Mouse (Mus musculus) cerebellum, adult 9-11 months (tissue): ENCODE measurements around the gene 1700092M07Rik.
A peak's percentile ranks its signal among the peaks of the same experiment; 100 is the strongest.
"Not testable (repeated sequence)": the region's sequence is repeated elsewhere in the genome, so short reads cannot be mapped to it uniquely, and the experiment has no call there.

ENCODE experiments used
- DNase-seq: peaks from one replicate; pipeline ENCODE4 v3.0.0; 2022

1700092M07Rik gene

DNA sequence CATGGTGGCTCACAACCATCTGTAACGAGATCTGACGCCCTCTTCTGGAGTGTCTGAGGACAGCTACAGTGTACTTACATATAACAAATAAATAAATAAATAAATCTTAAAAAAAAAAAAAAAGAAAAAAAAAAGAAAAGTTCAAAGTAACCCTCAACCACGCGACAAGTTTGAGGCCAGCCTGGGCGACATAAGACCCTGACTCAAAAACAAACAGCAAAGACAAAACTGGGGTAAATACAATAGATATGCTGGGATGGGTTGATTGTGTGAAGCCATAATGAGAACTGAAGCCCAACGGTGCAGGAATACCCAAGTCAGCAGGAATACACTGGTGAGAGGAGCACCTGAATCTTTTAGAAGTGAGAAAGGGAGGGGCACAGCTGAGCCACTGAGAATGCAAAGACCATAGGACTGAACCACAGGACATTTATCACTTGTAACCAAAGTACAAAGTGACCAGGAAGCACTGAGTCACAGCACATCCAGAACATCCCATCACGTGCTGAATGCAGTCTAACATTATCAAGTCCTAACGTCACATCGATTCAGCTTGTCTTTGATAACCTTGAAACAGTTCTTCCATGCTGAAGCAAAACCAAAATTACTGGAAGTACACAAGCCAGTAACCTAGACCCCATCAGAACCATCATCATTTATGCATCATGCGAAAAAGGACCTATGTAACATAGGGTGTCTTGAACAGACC lies 23.6 kb upstream of the 1700092M07Rik start:
- no peak for DNase-seq

- DNase-seq: peak; percentile 56
Observed at GRCm38 (mm10) chr19:8718357-8718756, 22.2 kb upstream of the 1700092M07Rik start.

GRCm38 (mm10) chr19:8719037-8719436 lies 21.5 kb upstream of the 1700092M07Rik start:
- not testable (repeated sequence) for DNase-seq

GRCm38 (mm10) chr19:8721378-8721777 lies 19.1 kb upstream of the 1700092M07Rik start:
- DNase-seq: no peak

GRCm38 (mm10) chr19:8722021-8722420 lies 18.5 kb upstream of the 1700092M07Rik start:
- peak; percentile 55 for DNase-seq

DNA sequence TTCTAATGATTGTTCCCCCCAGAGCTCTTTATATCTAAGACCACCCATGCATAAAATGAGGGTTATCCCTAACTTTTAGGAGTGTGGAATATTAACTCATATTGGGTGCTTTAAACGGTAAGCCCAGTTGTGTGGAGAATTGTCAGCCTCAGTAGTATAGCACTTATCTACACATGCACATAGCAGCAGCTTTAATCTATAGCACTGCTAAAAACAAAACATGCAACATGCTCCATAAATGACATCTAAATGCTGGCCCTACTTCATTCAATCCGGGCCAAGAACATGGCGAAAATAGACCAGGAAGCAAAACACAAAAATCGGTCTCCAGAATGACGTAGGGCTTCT lies 18.0 kb upstream of the 1700092M07Rik start:
- no peak for DNase-seq

- peak; percentile 99 for DNase-seq
Observed at GRCm38 (mm10) chr19:8722907-8723573, 17.5 kb upstream of the 1700092M07Rik start, which contains the start of gene Slc3a2. TSS of gene Slc3a2 (minus strand) at chr19:8723369.

DNA sequence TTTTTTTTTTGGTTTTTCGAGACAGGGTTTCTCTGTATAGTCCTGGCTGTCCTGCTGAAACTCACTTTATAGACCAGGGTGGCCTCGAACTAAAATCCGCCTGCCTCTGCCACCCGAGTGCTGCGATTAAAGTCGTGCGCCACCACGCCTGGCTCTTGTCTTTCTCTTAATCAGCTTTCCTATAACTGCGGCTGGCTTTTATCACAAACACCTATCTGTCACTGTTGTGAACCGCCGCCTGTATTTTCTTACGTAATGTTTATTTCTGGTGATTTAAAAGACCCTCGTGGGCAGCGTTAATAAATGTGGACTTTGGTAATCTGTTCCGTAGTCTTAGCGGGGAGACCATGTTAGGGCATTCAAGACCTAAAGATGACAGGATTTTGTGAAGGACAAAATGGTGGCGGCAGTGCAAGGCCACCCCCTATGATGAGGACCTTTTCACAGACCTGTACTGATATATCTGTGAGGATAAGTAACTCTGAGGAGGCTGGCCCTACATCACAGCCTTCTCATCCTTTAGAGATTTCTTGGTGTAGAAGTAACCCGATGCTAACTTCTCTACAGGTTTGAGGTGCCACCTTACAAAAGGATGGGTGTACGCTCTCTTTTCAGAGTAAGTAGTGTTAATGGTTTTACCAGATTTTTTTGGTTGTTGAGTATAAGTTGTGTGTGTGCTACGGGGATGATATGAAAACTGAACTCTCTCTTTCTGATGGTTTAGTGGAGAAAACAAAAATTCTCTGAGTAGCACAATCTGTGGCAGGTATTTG lies 16.8 kb upstream of the 1700092M07Rik start:
- no peak for DNase-seq

- DNase-seq: no peak
Observed at GRCm38 (mm10) chr19:8724392-8724791, 16.1 kb upstream of the 1700092M07Rik start.

DNA sequence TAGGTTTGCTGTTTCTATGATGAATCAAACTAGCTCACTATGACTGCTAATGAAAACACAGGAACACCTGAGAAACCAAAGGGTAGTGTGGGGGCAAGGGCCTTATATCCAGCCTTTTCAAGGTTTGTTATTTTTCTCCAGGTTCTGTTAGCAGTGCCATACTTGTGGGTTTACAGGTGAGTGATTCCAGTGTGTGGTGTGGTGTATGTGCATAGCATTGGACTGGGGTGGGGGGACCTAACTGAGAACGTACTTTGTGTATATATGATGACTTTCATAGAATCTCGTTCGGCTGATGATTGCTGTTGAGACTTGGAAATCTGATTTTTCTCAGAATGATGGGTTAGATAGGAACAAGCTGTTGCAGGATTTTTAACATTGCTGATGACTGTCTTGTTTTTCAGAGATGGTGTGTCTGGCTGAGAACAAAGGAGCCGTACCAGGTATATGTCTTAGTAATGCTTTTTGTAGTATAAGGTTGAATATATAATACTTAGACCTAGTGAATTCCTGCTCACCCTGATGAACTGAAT lies 15.4 kb upstream of the 1700092M07Rik start:
- DNase-seq: no peak

DNA sequence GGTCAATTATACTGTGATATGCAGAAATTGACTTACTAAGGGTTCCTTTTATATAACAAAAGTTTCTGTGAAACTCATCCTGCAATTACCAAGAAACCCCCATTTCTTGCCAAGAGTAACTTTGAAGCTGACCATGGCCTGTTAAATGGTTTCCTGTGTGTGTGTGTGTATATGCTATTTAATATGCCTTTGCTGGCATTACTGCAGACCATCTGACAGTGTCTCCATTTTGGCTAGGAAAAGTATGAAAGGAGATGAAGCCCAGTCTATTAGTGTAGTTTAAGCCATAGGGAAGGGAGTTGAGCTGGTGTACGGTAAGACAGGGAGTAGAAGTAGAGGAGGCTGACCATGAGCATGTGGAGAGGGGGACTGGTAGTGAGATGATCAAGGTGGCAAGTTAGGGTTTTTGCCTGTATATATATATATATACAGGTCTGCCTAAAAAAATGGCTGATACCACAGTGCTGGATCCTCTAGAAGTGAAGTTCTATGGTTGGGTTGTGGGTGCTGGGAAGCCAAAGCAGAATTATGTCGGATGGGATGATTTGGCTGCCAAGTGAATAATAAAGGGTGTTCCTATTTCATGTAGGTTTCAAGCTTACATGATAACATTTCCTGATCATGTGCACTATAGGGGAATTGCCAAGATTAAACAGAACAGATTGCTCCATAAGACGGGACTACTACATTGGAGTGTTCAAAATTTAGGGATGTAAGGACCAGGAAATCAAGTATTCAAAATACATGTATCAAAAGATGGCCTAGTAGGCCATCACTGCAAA lies 13.7 kb upstream of the 1700092M07Rik start:
- no peak for DNase-seq

GRCm38 (mm10) chr19:8727495-8728114 lies 12.9 kb upstream of the 1700092M07Rik start:
- DNase-seq: no peak

DNA sequence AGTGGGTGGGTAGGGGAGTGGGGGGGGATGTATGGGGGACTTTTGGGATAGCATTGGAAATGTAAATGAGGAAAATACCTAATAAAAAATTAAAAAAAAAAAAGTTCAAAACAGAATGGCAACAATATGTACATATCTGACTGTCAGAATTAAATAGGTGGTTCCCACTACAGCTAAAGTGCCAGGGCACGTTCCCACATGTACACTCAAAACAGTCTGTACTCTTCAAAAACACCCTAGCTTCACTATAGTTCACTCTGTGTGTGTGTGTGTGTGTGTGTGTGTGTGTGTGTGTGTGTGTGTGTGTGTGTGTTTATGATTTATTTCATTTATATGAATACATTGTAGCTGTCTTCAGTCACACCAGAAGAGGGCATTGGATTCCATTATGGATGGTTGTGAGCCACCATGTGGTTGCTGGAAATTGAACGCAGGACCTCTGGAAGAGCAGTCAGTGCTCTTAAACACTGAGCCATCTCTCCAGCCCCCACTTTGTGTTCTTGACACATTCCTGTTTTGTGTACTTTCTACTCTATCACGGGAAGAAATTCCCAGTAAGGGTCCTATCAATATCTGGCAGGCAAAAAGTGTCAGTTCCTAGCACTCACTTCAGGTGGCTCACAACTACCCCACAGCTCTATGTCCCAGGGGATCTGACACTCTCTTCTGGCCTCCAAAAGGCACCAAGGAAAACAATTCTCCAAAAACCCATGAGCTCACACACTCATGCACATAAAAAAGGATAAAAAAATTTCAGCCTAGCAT lies 12.0 kb upstream of the 1700092M07Rik start:
- DNase-seq: not testable (repeated sequence)

GRCm38 (mm10) chr19:8734334-8734733 lies 6.2 kb upstream of the 1700092M07Rik start:
- no peak for DNase-seq

DNA sequence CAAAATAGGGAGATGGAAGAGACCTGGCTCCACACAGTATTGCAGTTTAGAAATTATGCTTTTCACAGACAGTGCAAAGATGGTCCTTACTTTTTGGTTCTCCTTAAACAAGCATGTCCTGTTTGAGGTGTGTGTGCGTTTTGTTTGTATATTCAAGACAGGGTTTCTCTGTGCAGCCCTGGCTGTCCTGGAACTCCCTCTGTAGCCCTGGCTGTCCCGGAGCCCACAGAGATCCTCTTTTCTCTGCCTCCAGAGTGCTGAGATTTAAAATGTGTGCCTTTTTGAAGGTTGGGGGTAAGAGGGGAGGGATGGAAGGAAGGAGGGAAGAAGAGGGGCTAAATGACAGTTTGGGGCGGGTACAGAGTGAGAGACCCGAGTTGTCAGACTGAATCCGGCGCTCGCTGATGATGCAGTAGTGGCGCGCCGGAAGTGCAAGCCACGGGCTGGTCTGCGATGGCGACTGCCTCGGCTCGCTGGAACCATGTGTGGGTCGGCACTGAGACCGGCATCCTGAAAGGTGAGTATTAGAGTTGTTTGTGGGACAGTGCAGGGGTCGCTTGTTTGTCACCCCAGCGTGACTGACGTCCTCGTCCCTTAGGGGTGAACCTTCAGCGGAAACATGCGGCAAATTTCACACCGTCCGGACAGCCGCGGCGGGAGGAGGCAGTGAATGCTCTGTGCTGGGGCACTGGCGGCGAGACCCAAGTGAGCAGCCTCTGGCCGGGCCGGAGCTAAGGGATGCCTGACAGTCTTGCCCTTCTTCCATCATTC lies 4.9 kb upstream of the 1700092M07Rik start, which contains the start of gene Wdr74:
Gene Wdr74 (plus strand): TSS at position 439 of the 771 bp plus-strand sequence.
- DNase-seq: peak; percentile 90

GRCm38 (mm10) chr19:8736160-8736467 lies 4.4 kb upstream of the 1700092M07Rik start:
- DNase-seq: peak; percentile 44

GRCm38 (mm10) chr19:8738911-8739310 lies 1.6 kb upstream of the 1700092M07Rik start:
- no peak for DNase-seq

DNA sequence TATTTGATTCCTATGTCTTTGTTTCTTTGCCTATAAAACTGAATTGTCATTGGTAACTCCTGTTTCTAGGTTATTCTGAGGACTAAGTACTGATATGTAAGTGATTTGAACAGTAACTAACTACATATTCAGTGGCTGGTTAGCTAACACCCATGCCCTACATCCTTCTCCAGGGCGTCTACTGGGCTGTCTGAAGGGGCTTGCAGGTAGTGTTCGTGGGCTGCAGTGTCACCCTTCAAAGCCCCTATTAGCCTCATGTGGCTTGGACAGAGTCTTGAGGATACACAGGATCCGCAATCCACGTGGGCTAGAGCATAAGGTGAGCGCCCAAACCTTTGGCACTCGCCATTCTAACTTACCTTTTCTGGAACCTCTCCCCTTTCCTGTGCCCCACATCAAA lies 872 bp upstream of the 1700092M07Rik start:
- no peak for DNase-seq

DNA sequence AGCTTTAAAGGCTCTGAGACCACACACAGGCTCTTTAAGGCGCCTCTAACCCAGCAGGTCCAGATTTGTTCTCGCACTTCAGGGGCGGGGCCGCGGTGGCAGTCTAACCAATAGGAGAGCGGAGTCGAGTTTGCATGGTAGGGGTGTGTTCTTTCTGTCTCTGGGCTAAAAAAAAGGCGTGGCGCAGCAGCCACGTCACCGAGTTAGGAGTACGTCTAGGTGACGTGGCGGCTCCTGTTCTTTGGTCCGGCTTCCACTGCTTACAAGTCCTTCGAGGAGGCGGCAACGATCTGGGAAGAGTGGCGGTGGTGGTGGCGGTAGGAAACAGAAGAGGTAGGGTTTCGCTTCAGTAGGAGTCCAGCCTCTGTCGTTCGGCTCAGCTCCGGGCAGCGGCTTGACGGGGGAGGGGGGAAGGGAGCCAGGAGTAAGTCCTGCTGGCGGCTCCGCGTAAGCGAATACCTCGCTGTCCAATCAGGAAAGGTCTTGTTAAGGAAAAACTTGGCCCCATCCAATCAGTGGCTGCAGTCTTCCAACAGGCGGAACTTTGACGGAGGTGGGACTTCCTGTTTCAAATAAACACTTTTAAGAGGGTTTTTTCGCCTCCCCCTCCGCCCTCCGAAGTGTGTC lies 838 bp downstream of the 1700092M07Rik start, which contains the start of gene Stx5a:
Gene Stx5a (plus strand): TSS at position 171 of the 627 bp plus-strand sequence.
- peak; percentile 97 for DNase-seq

DNA sequence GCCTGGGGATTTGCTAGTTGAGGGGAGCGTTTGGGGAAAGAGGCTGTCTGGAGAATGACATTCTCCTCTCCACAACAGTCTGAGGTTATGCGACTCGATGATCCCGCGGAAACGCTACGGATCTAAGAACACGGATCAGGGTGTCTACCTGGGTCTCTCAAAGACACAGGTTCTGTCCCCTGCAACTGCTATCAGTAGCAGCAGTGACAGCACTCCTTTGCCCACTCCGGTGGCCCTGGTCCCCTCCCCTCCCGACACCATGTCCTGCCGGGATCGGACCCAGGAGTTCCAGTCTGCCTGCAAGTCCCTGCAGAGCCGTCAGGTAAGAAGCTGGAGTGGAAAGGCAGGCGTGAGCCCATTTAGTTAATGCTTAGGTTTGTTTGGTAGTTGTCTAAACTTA lies 1.7 kb downstream of the 1700092M07Rik start:
- peak; percentile 51 for DNase-seq
